Mouse (Mus musculus): ENCODE results near the gene Grip1. TPM values are rescaled to one million over a fixed set of nuclear protein-coding genes. Genes with fewer than 3 reads are reported as not detected.

Grip1 gene
- polyA plus RNA-seq, 1 experiment: 0.13 TPM

- Histone ChIP-seq H3K27me3 (ENCODE audit: control insufficient read depth, insufficient read depth, low read length) (no peaks in the 10 kb centered on the region), H3K27ac (ENCODE audit: insufficient read depth, low read depth, low read length) (no peak overlapping the region), H3K4me1 (ENCODE audit: control insufficient read depth, insufficient read depth, insufficient read length, low read length) (no peaks in the 10 kb centered on the region), H3K4me3 (ENCODE audit: low read depth, low read length) (no peak overlapping the region), H3K36me3 (ENCODE audit: control insufficient read depth, insufficient read depth, low read length) (no peaks in the 10 kb centered on the region)
- 76% methylated on average over 6 of the region's 6 CpGs for WGBS
- TF ChIP-seq CTCF (IDR thresholded peaks at IDR 0.05; ENCODE audit: extremely low read depth, insufficient read length, insufficient replicate concordance, low read depth, low read length): no peak
- no peak for TF ChIP-seq POLR2A (IDR thresholded peaks at IDR 0.05; ENCODE audit: low read depth, low read length)
Observed at GRCm38 (mm10) chr10:119757219-119757618, 303.6 kb downstream of the Grip1 start.

- H3K4me1 ChIP-seq (ENCODE audit: control insufficient read depth, insufficient read depth, insufficient read length, low read length): no peaks in the 10 kb centered on the region
- no peak for TF ChIP-seq POLR2A (IDR thresholded peaks at IDR 0.05; ENCODE audit: low read depth, low read length)
- TF ChIP-seq CTCF (IDR thresholded peaks at IDR 0.05; ENCODE audit: extremely low read depth, insufficient read length, insufficient replicate concordance, low read depth, low read length): no peak
- WGBS: 86% methylated on average over 33 of the region's 33 CpGs
Observed at GRCm38 (mm10) chr10:119761451-119762367, 308.1 kb downstream of the Grip1 start.

GRCm38 (mm10) chr10:119778871-119779270 lies 325.2 kb downstream of the Grip1 start:
- Histone ChIP-seq H3K36me3 (ENCODE audit: control insufficient read depth, insufficient read depth, low read length) (no peaks in the 10 kb centered on the region), H3K4me3 (ENCODE audit: low read depth, low read length) (no peak overlapping the region), H3K27me3 (ENCODE audit: control insufficient read depth, insufficient read depth, low read length) (no peaks in the 10 kb centered on the region), H3K27ac (ENCODE audit: insufficient read depth, low read depth, low read length) (no peak overlapping the region), H3K4me1 (ENCODE audit: control insufficient read depth, insufficient read depth, insufficient read length, low read length) (no peaks in the 10 kb centered on the region)
- TF ChIP-seq POLR2A (IDR thresholded peaks at IDR 0.05; ENCODE audit: low read depth, low read length) (no peak), CTCF (IDR thresholded peaks at IDR 0.05; ENCODE audit: extremely low read depth, insufficient read length, insufficient replicate concordance, low read depth, low read length) (no peak)
- 61% methylated on average over 5 of the region's 5 CpGs for WGBS

More at GRCm38 (mm10) chr10:119761451-119762367, 308.1 kb downstream of the Grip1 start:
- H3K4me3 ChIP-seq (ENCODE audit: low read depth, low read length): no peak overlapping the region
- no peaks in the 10 kb centered on the region for H3K36me3 ChIP-seq (ENCODE audit: control insufficient read depth, insufficient read depth, low read length)
- no peaks in the 10 kb centered on the region for H3K27me3 ChIP-seq (ENCODE audit: control insufficient read depth, insufficient read depth, low read length)
- H3K27ac ChIP-seq (ENCODE audit: insufficient read depth, low read depth, low read length): no peak overlapping the region

- TF ChIP-seq CTCF (IDR thresholded peaks at IDR 0.05; ENCODE audit: extremely low read depth, insufficient read length, insufficient replicate concordance, low read depth, low read length): no peak
- TF ChIP-seq POLR2A (IDR thresholded peaks at IDR 0.05; ENCODE audit: low read depth, low read length): no peak
- Histone ChIP-seq H3K36me3 (ENCODE audit: control insufficient read depth, insufficient read depth, low read length) (no peaks in the 10 kb centered on the region), H3K4me3 (ENCODE audit: low read depth, low read length) (no peak overlapping the region), H3K27me3 (ENCODE audit: control insufficient read depth, insufficient read depth, low read length) (no peaks in the 10 kb centered on the region), H3K27ac (ENCODE audit: insufficient read depth, low read depth, low read length) (no peak overlapping the region), H3K4me1 (ENCODE audit: control insufficient read depth, insufficient read depth, insufficient read length, low read length) (no peaks in the 10 kb centered on the region)
- WGBS: 81% methylated on average over 1 of the region's 1 CpGs
Observed at GRCm38 (mm10) chr10:119779657-119780056, 326.0 kb downstream of the Grip1 start.

DNA sequence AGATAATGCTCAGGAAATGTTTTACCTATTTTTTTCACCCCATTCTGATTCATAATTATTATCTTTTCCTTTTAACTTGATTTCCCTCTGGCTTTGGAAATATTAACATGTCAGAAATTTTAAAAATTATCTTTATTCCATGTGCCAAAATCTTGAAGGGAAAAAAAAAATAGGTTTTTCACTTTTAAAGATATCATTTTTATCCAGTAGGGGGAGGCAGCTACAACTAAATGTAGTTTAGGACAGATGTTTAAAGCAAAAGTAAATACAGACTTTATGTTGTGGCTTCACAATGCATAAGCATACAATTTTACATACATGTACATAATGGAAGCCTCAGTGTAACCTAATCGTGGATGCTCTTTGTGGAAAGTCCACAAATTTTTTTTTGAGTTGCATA lies 336.9 kb downstream of the Grip1 start:
- Histone ChIP-seq H3K4me3 (ENCODE audit: low read depth, low read length) (no peak overlapping the region), H3K27me3 (ENCODE audit: control insufficient read depth, insufficient read depth, low read length) (no peaks in the 10 kb centered on the region), H3K36me3 (ENCODE audit: control insufficient read depth, insufficient read depth, low read length) (no peaks in the 10 kb centered on the region), H3K4me1 (ENCODE audit: control insufficient read depth, insufficient read depth, insufficient read length, low read length) (no peaks in the 10 kb centered on the region), H3K27ac (ENCODE audit: insufficient read depth, low read depth, low read length) (no peak overlapping the region)
- TF ChIP-seq CTCF (IDR thresholded peaks at IDR 0.05; ENCODE audit: extremely low read depth, insufficient read length, insufficient replicate concordance, low read depth, low read length) (no peak), POLR2A (IDR thresholded peaks at IDR 0.05; ENCODE audit: low read depth, low read length) (no peak)
- 59% methylated on average over 1 of the region's 1 CpGs for WGBS

GRCm38 (mm10) chr10:119802421-119802820 lies 348.8 kb downstream of the Grip1 start:
- 24% methylated on average over 6 of the region's 6 CpGs for WGBS
- H3K36me3 ChIP-seq (ENCODE audit: control insufficient read depth, insufficient read depth, low read length): no peaks in the 10 kb centered on the region
- no peak overlapping the region for H3K27ac ChIP-seq (ENCODE audit: insufficient read depth, low read depth, low read length)
- H3K27me3 ChIP-seq (ENCODE audit: control insufficient read depth, insufficient read depth, low read length): no peaks in the 10 kb centered on the region
- no peak overlapping the region for H3K4me3 ChIP-seq (ENCODE audit: low read depth, low read length)
- H3K4me1 ChIP-seq (ENCODE audit: control insufficient read depth, insufficient read depth, insufficient read length, low read length): no peaks in the 10 kb centered on the region
- TF ChIP-seq POLR2A (IDR thresholded peaks at IDR 0.05; ENCODE audit: low read depth, low read length) (no peak), CTCF (IDR thresholded peaks at IDR 0.05; ENCODE audit: extremely low read depth, insufficient read length, insufficient replicate concordance, low read depth, low read length) (no peak)

DNA sequence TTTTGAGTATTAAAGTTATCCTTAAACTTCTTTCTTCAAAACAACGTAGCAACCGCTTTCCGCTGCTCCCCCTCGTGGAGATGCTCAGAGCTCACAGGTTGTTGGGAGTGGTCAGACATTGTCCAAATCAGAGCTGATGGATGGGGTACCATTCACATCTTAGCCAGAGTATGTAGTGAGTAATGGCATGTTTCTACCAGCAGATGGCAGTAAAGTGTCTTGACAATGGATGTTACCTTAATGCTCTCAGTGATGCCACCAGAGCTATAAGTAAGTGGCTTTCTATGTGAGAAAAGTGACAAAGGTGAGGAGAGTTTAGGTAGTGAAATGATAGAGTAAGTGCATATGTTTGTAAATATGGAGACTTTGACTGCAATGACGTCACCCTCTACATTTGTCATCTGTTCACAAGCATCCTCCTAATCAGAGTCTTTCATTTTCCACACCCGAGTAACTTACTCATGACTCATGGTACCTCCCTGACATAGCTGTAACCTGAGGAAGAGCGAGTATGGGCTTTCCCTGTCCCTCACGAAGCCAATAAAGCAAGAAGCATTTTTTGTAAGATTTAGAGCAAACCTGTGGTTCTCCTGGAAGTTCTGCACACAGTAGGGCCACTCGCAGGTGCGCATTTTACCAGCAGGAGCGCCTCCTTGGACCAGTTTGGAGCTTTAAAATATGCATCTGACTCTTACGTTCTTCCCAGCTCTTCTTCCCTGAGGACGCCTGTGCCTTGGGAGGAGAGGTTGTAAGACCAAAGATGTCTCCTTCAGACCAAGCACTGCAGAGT lies 350.2 kb downstream of the Grip1 start:
- 53% methylated on average over 13 of the region's 13 CpGs for WGBS
- no peak overlapping the region for H3K4me3 ChIP-seq (ENCODE audit: low read depth, low read length)

More for the DNA sequence above, 350.2 kb downstream of the Grip1 start:
- no peaks in the 10 kb centered on the region for H3K4me1 ChIP-seq (ENCODE audit: control insufficient read depth, insufficient read depth, insufficient read length, low read length)
- H3K27ac ChIP-seq (ENCODE audit: insufficient read depth, low read depth, low read length): no peak overlapping the region
- H3K36me3 ChIP-seq (ENCODE audit: control insufficient read depth, insufficient read depth, low read length): no peaks in the 10 kb centered on the region
- H3K27me3 ChIP-seq (ENCODE audit: control insufficient read depth, insufficient read depth, low read length): no peaks in the 10 kb centered on the region
- TF ChIP-seq POLR2A (IDR thresholded peaks at IDR 0.05; ENCODE audit: low read depth, low read length) (no peak), CTCF (IDR thresholded peaks at IDR 0.05; ENCODE audit: extremely low read depth, insufficient read length, insufficient replicate concordance, low read depth, low read length) (peak; percentile 42; the same call in 1 of the 2 replicates)
